Mouse (Mus musculus): ENCODE data around the gene Olfr959.

DNA sequence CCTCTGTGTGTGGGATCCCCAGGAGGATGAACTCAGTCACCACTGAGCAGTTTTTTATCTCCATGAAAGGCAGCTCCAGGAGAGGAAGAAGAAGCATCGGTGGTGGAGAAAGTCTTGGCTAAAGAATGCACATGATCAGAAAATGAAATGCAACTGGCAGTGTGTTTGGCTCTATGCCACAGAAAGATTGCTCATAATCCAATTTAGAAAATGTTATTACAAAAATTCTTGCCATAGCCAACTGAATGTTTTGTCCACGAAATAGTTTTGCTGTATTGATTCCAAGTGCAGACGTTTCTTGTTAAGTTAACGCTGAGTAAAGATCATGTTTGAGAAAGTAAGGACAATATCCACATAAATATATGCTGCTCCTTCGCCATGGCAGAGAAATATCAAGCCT, 24.6 kb downstream of the Olfr959 start:
- TF ChIP-seq GATA1 (IDR thresholded peaks at IDR 0.05; ENCODE audit: borderline replicate concordance, low read length) = no peak
- no peak for TF ChIP-seq FLI1 (IDR thresholded peaks at IDR 0.05; ENCODE audit: low read length)

Data from megakaryocyte, embryonic 14.5 days (primary cell).